Mouse (Mus musculus): Measurements from ENCODE around the gene S1pr2.
A peak's percentile ranks its signal among the peaks of the same experiment; 100 is the strongest.

The S1pr2 gene

DNA sequence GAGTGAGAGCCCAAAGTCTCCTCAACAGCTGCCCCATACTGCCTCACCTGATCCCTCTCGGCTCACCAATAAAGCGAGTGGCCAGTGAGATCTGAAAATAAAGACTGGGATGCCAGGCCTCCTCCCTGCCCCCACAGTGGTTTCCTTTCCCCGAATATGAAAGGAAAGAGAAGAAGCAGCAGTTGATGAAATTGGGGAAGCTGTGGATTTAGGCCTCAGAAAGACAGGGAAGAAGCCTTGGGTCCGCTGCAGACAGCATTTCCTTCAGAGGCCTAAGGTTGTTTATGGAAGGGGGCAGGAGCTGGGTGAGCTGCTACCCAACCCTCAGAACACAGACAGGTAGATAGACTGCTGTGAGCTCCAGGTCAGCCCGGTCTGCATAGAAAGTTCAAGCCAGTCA lies 9.8 kb downstream of the S1pr2 start:
- no peak for DNase-seq (ENCODE audit: low spot score in 2 of 2)

DNA sequence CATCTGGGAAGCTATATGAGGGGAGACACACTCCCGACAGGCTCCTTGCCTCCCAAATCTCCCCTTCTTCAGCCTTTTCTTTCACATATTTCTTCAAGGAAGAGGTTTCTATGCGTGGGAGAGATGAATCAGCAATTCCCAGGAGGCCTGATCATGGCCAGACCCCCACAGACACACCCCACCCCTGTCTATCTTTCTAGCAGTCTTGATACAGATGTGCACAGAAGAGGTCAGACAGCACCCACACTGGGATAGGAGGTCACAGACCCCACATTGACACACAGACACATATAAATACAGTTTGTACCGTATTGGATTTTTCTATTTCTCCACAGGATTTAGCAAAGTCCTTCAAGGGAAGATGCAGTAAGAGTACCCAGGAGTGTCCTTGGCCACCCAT lies 10.6 kb downstream of the S1pr2 start:
- no peak for DNase-seq (ENCODE audit: low spot score in 2 of 2)

DNA sequence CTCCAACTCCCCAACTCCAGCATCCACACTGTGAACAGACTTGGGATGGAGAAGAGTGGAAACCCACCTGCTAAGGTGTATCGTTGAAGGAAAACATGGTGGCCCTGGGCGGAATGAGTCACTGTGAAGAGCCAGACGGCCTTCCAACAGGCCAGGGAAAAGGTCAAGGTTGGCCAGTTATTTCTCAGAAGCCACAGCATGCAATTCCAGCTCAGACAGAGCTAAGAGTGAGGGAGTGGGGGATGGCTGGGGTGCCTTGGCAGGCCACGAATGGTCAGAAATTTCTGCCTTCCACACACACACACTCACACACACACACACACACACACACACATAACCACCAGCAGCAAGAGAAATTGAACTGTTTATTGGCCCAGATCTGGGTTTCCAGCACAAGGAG lies 11.0 kb downstream of the S1pr2 start:
- no peak for DNase-seq (ENCODE audit: low spot score in 2 of 2)

DNA sequence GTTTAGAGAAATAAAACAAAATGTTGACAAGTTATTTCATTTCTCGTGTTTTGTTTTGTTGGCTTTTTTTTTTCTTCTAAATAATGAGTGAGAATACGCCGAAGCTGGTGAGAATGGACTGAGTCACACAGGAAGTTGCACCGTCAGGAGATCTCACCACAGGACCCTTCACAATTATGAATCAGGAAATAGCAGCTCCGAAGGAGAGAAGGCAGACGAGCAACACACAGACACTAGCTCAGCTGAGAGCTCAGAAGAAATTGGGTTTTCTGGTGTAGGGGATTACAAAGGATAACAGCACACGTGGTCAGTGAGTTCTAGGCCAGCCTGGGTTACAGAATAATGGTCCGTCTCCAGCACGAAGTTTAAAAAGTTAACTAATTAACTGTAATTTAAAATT lies 15.0 kb downstream of the S1pr2 start:
- no peak for DNase-seq (ENCODE audit: low spot score in 2 of 2)

- DNase-seq (ENCODE audit: low spot score in 2 of 2): no peak
Measured at GRCm38 (mm10) chr9:20959430-20959938, 17.1 kb downstream of the S1pr2 start, which contains the start of gene Dnmt1. Dnmt1 (minus strand) TSS chr9:20959888.

GRCm38 (mm10) chr9:20956989-20957388 lies 19.6 kb downstream of the S1pr2 start:
- DNase-seq (ENCODE audit: low spot score in 2 of 2): no peak

DNA sequence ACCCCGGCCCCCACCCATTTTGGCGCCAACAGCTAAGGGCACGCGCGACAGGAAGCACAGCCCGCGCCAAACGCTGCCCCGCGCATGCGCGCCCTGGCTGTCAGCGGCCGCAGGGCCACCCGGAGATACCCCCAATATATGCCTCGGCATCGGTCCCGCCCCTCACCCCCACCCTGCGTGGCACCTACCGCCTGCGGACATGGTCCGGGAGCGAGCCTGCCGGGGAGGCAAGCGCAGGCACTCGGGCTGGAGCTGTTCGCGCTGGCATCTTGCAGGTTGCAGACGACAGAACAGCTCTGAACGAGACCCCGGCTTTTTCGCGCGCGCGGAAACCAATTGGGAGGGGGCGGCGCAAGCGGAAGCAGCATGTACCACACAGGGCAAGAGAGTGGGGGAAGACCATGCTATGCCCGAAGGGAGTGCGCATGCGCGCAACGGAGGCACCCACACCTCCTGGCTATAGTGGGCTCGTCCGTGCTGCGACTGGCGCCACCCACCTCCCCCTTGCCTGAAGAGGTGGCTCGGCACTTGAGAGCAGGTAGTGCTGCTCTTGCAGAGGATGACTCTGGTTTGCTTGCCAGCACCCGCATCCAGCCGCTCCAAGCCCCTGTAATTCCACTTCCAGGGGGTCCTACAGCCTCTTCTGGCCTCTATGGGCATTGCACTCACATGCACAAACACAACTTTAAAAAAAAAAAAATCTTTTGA lies 23.9 kb downstream of the S1pr2 start:
- DNase-seq (ENCODE audit: low spot score in 2 of 2): peak; percentile 91 to 92

DNA sequence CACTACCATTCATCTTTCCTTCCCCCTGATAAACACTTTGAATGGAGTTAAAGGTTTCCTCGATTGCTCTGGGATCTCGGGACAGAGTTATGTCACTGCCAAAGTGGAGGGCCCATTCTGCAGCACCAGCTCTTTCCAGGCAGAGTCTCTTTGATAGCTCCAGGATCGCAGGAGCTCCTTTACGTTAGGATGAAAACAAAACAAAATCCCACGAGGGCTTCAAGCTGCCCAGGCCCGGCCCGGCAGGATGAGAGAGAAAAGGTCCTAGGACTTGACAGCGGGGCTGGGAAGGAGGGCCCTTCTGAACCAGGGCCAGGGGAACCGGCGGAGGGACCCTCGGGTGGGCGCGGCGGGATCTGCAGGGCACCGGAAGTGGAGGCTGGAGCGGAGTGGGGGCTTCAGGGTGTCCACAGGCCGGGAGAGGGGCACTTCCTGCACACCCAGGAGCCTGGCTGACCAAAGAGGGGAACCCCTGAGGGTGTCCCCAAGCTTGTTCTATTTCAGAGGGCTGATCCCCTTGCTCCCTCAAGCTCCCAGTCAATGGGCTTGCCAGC lies 24.5 kb downstream of the S1pr2 start:
- DNase-seq (ENCODE audit: low spot score in 2 of 2): no peak

- DNase-seq (ENCODE audit: low spot score in 2 of 2): no peak
Measured at GRCm38 (mm10) chr9:20951441-20951840, 25.1 kb downstream of the S1pr2 start.

- no peak for DNase-seq (ENCODE audit: low spot score in 2 of 2)
Measured at GRCm38 (mm10) chr9:20950419-20950818, 26.2 kb downstream of the S1pr2 start.

- DNase-seq (ENCODE audit: low spot score in 2 of 2): no peak
Measured at GRCm38 (mm10) chr9:20946066-20946880, 30.3 kb downstream of the S1pr2 start.

- DNase-seq (ENCODE audit: low spot score in 2 of 2): no peak
Measured at GRCm38 (mm10) chr9:20944697-20945370, 31.7 kb downstream of the S1pr2 start.

DNA sequence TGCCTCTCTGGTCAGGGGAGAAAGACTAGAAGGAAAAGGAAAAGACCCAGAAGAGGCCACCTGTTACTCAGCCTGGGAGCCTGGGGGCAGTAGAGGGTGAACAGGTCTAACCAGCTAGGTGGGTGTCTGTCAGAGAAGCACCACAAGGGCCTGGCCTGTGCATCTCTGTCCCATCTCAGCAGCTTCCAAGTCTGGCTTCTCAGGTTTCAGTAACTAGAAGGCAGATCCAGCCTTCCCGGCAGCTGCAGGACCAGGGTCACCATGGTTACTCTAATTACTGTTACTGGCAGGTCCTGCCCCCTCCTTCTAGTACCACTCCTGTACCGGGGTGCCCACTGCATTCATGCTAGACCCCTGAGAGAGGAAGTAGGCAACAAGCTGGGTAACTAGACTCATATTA lies 32.7 kb downstream of the S1pr2 start:
- no peak for DNase-seq (ENCODE audit: low spot score in 2 of 2)

DNA sequence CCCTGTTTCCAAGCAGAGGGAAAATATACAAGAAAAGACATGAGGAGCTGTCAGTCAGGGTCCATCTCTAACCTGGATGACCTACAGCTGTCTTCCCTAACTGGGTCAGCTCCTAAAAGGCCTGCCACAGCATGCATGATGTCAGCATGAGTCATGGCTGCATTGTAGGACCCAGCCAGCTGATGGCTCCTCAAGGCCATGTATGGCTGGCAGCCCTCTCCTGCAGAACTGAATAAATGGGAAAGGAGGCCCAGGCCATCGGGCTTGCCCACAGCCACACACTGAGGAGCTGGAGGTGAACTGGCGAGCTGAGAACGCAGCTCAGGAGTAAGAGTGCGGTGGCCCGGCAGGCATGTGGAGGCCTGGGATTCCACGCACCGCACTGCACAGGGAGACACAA lies 33.2 kb downstream of the S1pr2 start:
- no peak for DNase-seq (ENCODE audit: low spot score in 2 of 2)

GRCm38 (mm10) chr9:20923258-20923657 lies 53.3 kb downstream of the S1pr2 start:
- DNase-seq (ENCODE audit: low spot score in 2 of 2): no peak

GRCm38 (mm10) chr9:20916160-20916559 lies 60.4 kb downstream of the S1pr2 start:
- DNase-seq (ENCODE audit: low spot score in 2 of 2): peak in 1 of 2 experiments; percentile 17

Data from spleen, postnatal 14 days (tissue).